Mouse (Mus musculus) thymus, adult 2 months (tissue): ENCODE data around the gene Fchsd2.

Experiments
- CTCF ChIP-seq: fragments of 200-500 bp; IDR thresholded peaks from 2 replicates; pipeline ENCODE4 v1.5.1; 2012; ENCODE audit warnings: mild to moderate bottlenecking, control low read depth, low read length, moderate library complexity, borderline replicate concordance; ENCODE audit not compliant: control insufficient read depth, poor library complexity, insufficient read depth; ENCODE audit errors: extremely low read depth
- POLR2A ChIP-seq: fragments of 200-500 bp; IDR thresholded peaks from 2 replicates; pipeline ENCODE4 v1.6.1; 2012; ENCODE audit warnings: mild to moderate bottlenecking, low read length, control low read depth, moderate library complexity; ENCODE audit not compliant: control insufficient read depth, poor library complexity, insufficient read depth; ENCODE audit errors: extremely low read depth

DNA sequence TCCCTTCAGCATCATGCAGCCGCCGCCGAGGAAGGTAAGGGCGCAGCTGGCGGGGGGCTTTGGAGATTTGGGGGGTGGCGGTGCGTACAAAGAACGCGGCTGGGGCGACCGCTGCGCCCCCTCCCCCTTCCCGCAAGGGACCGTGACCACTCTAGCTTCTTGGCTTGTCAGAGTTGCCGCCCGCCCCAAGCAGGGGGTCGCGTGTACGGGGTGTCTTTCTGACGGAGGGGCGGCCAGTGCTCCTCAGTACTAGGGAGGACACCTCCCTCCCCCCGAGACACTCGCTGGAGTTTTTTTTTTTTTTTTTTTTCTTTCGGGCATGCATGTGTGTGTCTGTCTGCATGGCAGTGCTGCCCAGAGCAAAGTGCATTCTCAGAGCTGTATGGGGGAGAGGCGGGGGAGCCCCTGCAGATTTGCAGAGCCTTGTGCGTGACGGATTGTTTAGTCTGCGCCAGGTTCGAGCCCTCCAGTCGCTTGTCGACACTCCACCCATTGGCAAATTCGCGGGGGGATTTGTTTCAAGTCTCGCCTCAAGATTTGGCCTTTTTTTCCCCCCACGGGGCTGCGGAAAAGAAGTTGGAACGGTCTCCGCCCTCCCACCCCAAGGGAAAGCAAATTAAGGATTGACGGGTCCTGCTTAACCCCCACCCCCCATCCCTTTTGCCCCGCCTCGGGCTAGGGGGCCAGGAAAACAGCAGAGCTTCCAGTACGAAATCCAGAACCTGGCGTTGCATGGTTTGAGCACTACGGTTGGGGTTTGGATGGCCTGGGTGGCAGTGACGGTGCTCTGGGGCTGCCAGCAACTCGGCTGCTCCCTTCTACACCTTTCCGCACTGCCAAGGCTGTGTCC is 16.6 kb downstream of the Fchsd2 start:
- TF ChIP-seq POLR2A (no peak; the same call in 1 of the 2 replicates), CTCF (0 out of 2 replicates have a peak, but pooled peaks have one; percentile 9)
